Mouse (Mus musculus) bone marrow, adult 2 months (tissue): Measurements from ENCODE around the gene Abcg1.

Experiments used
- CTCF ChIP-seq: fragments of 200-500 bp; IDR thresholded peaks from 2 replicates; pipeline ENCODE4 v1.5.1; 2011; ENCODE audit warnings: low read length, control low read depth; ENCODE audit not compliant: control insufficient read depth, insufficient read depth
- POLR2A ChIP-seq: fragments of 200-500 bp; IDR thresholded peaks from 2 replicates; pipeline ENCODE4 v1.6.1; 2011; ENCODE audit warnings: low read depth, mild to moderate bottlenecking, control low read depth, low read length, borderline replicate concordance; ENCODE audit not compliant: control insufficient read depth

DNA sequence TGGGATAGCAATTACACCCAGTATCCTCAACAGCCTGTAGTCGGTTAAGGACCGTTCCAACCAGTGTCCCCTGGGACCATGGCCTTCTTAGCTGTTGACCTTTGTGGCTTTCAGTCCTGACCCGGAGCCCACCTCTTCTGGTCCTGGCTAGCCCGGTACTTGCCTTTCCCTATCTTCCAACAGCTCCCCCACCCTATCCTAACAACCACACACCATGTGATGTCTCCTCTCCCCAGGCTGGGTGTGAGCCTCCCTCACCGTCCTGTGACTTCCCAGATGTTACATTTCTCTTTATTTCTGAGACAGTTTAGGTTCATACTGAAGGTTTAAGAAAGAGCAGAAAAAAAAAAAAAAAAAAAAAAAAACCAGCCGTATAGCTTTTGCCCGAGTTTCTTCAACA, 17.1 kb upstream of the Abcg1 start:
- no peak for TF ChIP-seq CTCF
- TF ChIP-seq POLR2A, result no peak
